Mouse (Mus musculus) ES-Bruce4 (cell line): Measurements from ENCODE around the gene Fbxw5. TPM values are rescaled to one million over a fixed set of nuclear protein-coding genes. Genes with fewer than 3 reads are reported as not detected.

Experiments
- H3K27ac ChIP-seq: 2 replicates; pipeline ENCODE4 v1.5.1; 2012; ENCODE audit warnings: low read length, inconsistent platforms; ENCODE audit not compliant: insufficient read depth
- H3K27me3 ChIP-seq: 2 replicates; pipeline ENCODE4 v1.6.1; 2012; ENCODE audit warnings: mild to moderate bottlenecking, low read length, inconsistent platforms; ENCODE audit not compliant: control insufficient read depth, poor library complexity, insufficient read depth, severe bottlenecking
- H3K36me3 ChIP-seq: 2 replicates; pipeline ENCODE4 v1.6.1; 2012; ENCODE audit warnings: inconsistent platforms, mild to moderate bottlenecking, low read length, moderate library complexity; ENCODE audit not compliant: control insufficient read depth, poor library complexity, insufficient read depth, severe bottlenecking
- H3K4me1 ChIP-seq: one replicate; pipeline ENCODE4 v1.8.1; 2011; ENCODE audit warnings: low read length; ENCODE audit not compliant: control insufficient read depth, insufficient read depth
- H3K4me3 ChIP-seq: 2 replicates; pipeline ENCODE4 v1.5.1; 2011; ENCODE audit warnings: low read depth, mild to moderate bottlenecking, low read length
- H3K9ac ChIP-seq: 2 replicates; pipeline ENCODE4 v1.6.1; 2012; ENCODE audit warnings: low read depth, mild to moderate bottlenecking, inconsistent platforms; ENCODE audit not compliant: poor library complexity, severe bottlenecking
- H3K9me3 ChIP-seq: replicated peaks from 2 replicates; pipeline ENCODE4 v1.6.1; 2012; ENCODE audit warnings: mild to moderate bottlenecking, low read length, inconsistent platforms; ENCODE audit not compliant: control insufficient read depth, poor library complexity, insufficient read depth, severe bottlenecking
- CTCF ChIP-seq: IDR thresholded peaks from one replicate; pipeline ENCODE4 v1.8.1; 2011; ENCODE audit warnings: low read depth, low read length
- EP300 ChIP-seq: IDR thresholded peaks from 2 replicates; pipeline ENCODE4 v1.6.1; 2011; ENCODE audit warnings: low read depth, low read length; ENCODE audit not compliant: insufficient read depth
- POLR2A ChIP-seq: IDR thresholded peaks from one replicate; pipeline ENCODE4 v1.8.1; 2011; ENCODE audit warnings: low read length; ENCODE audit not compliant: insufficient read depth
- polyA plus RNA-seq: library from polyadenylated mRNA; stranded (reverse); fragments of >200 nt; gene quantifications from 2 replicates; pipeline ENCODE4 v1.2.4, GENCODE M21; 2011; ENCODE audit warnings: low read depth; ENCODE audit not compliant: missing spikeins, insufficient read depth, insufficient read length

The Fbxw5 gene
- polyA plus RNA-seq, 1 experiment, result 18.4 TPM

DNA sequence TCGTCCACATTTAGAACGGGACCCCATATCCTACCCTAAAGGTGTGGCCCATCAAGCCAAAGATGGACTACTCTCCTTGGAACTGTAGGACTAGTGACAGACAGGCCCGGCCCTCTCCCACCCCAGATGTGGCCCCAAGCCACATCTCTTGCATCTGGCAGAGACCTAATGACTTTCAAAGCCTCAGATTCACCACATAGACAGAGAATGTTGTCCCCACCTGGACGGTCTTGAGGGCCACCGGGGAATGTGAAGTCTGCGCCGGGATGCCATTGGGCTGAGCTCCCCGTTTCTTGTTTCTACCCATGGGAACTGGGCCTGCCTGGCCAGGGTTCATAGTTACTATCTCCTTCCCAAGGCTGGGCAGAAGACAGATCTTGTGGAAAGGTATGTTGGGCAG, 23.0 kb upstream of the Fbxw5 start:
- no peak overlapping the region for H3K27ac ChIP-seq
- TF ChIP-seq CTCF (no peak), POLR2A (no peak), EP300 (no peak)

GRCm38 (mm10) chr2:25477967-25478675, 22.4 kb upstream of the Fbxw5 start:
- no peak for TF ChIP-seq POLR2A
- no peak for TF ChIP-seq CTCF
- no peak for TF ChIP-seq EP300
- Histone ChIP-seq H3K36me3 (no peaks in the 10 kb centered on the region), H3K9me3 (no peaks in the 10 kb centered on the region), H3K27me3 (no peaks in the 10 kb centered on the region), H3K4me3 (no peak overlapping the region), H3K9ac (no peak overlapping the region), H3K27ac (no peak overlapping the region), H3K4me1 (no peaks in the 10 kb centered on the region)

More for the DNA sequence above, 23.0 kb upstream of the Fbxw5 start:
- H3K9me3 ChIP-seq, result no peaks in the 10 kb centered on the region
- no peak overlapping the region for H3K4me3 ChIP-seq
- H3K4me1 ChIP-seq, result no peaks in the 10 kb centered on the region
- H3K9ac ChIP-seq, result no peak overlapping the region
- H3K36me3 ChIP-seq, result no peaks in the 10 kb centered on the region
- no peaks in the 10 kb centered on the region for H3K27me3 ChIP-seq

DNA sequence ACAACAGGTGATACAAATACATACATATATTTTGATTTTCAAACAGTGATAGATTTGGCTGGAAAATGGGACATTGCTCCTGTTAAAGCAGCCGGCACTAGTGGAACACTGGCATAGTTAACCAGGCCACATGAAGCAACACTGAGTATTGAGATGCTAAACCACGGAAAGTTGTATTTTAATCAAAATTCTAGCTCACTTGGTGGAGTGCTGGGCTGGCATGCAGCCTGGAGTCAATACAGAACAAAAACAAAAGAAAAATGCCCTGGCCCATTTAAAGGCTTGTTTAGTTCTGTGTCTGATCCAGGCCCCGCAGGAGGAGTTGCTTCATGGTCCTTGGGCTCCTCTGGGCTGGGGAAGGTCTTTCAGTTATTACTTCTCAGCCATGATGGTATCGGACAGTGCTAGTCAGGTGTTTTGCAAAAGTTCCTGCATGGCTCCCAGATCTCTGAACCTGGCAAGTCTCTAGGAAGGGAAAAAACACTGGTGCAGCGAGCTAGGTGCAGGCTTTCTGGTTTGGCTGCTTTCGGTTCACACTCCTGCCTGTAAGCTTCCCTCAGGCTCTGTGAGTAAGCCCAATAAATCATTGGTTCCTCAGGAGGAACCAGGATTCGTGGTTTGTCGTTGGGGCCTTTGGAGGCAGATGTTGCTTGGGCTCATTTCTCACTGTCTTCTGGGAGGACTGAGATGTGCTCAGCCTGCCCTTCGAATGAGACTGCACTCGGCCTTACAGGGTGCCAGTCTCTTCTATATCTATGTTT, 20.8 kb upstream of the Fbxw5 start:
- Histone ChIP-seq H3K27ac (no peak overlapping the region), H3K27me3 (no peaks in the 10 kb centered on the region), H3K36me3 (no peaks in the 10 kb centered on the region), H3K4me3 (no peak overlapping the region), H3K9me3 (no peaks in the 10 kb centered on the region), H3K9ac (no peak overlapping the region), H3K4me1 (no peaks in the 10 kb centered on the region)
- TF ChIP-seq POLR2A, result no peak
- TF ChIP-seq EP300, result no peak
- no peak for TF ChIP-seq CTCF

DNA sequence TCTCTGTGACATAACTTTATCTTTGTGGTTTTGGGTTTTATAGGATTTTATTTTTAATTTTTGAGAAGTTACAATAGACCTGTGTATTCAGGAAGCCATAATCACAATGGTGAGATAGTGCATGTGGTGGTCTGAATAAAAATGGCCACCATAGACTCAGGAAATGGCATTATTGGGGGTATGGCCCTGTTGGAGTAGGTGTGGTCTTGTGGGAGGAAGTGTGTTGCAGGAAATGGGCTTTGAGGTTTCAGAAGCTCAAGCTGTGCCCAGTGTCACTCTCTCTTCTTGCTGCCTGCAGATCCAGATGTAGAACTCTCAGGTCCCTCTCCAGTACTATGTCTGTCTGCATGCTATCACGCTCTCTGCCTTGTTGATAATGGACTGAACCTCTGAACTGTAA, 20.0 kb upstream of the Fbxw5 start:
- Histone ChIP-seq H3K36me3 (no peaks in the 10 kb centered on the region), H3K9me3 (no peaks in the 10 kb centered on the region), H3K4me3 (no peak overlapping the region), H3K27me3 (no peaks in the 10 kb centered on the region), H3K4me1 (no peaks in the 10 kb centered on the region), H3K27ac (no peak overlapping the region), H3K9ac (no peak overlapping the region)
- TF ChIP-seq POLR2A, result no peak
- TF ChIP-seq CTCF, result no peak
- TF ChIP-seq EP300, result no peak

DNA sequence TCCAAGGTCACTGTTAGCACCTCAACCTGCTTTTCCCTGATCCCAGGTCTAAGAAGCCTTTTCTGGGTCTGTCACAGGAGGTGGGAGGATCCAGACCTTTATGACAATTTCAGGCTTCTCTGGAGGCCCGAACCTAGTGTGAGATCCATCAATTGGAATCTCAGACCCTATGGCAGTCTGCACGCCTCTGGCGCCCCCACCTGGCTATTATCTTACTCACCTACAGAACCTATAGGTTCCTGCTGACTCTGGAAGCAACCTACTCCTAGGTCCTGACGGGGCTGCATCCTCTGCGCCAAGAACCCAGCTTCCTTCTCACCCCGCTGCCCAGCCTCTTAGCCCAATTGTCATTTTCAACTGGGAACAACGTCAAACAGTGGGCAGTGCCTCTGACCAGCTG, 17.6 kb upstream of the Fbxw5 start:
- no peak overlapping the region for H3K27ac ChIP-seq
- H3K9ac ChIP-seq, result no peak overlapping the region
- no peaks in the 10 kb centered on the region for H3K9me3 ChIP-seq
- H3K36me3 ChIP-seq, result no peaks in the 10 kb centered on the region
- no peak overlapping the region for H3K4me3 ChIP-seq
- TF ChIP-seq POLR2A (no peak), EP300 (no peak), CTCF (peak; percentile 72)
- H3K4me1 ChIP-seq, result no peaks in the 10 kb centered on the region
- H3K27me3 ChIP-seq, result no peaks in the 10 kb centered on the region
